Mouse (Mus musculus) cerebellum, adult 2 months (tissue): ENCODE measurements around the gene Slc9a3r1.

Experiments
- CTCF ChIP-seq: fragments of 200-500 bp; IDR thresholded peaks from 2 replicates; pipeline ENCODE4 v1.5.1; 2011; ENCODE audit warnings: low read depth, mild to moderate bottlenecking, control low read depth, low read length, moderate library complexity, borderline replicate concordance; ENCODE audit not compliant: insufficient read depth
- POLR2A ChIP-seq: fragments of 200-500 bp; IDR thresholded peaks from 2 replicates; pipeline ENCODE4 v1.6.1; 2011; ENCODE audit warnings: low read length, control low read depth, borderline replicate concordance; ENCODE audit not compliant: insufficient read depth

DNA sequence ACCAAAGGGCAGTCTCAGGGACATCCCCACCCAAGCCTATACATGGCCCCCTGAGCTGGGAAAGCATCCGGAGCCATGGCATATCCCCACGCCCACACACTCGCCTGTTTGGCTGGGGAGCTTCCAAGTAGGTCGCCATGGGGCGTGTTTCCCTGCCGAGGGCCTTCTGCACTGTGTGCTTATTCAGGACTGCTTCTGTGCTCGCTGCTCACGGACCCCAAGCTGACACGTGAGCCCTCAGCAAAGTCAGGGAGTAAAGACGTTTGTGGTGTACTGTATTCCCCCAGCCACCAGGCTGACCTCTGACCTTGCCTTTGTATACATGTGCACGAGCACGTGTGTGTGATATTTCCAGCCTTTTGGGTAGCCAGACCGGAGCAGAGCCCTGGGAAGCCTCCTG, 49.0 kb downstream of the Slc9a3r1 start:
- TF ChIP-seq POLR2A (0 out of 2 replicates have a peak, but pooled peaks have one; percentile 29), CTCF (no peak)
